Mouse (Mus musculus) limb, embryonic 12.5 days (tissue): ENCODE measurements at regions not wholly inside any gene's neighbourhood (a gene's known extent, or its start where the extent isn't known, plus 50 kb on each side); places are given as distances from the start of the nearest gene placed in this dataset.

ENCODE experiments used
- ATAC-seq: fragments of 200-750 bp; cut with Nextera tagmentation; 2 replicates; pipeline ENCODE4 v1.8.0; 2017; ENCODE audit warnings: low read depth, moderate TSS enrichment; ENCODE audit not compliant: insufficient number of reproducible peaks, insufficient read depth, low FRiP score, low TSS enrichment
- H3K27ac ChIP-seq: fragments of 300-500 bp; sonication (generic); 2 replicates; pipeline ENCODE4 v1.5.1; 2016; ENCODE audit warnings: mild to moderate bottlenecking, moderate library complexity
- H3K27me3 ChIP-seq: fragments of 300-500 bp; sonication (generic); 2 replicates; pipeline ENCODE4 v1.6.1; 2016; ENCODE audit warnings: mild to moderate bottlenecking, moderate library complexity
- H3K36me3 ChIP-seq: fragments of 300-500 bp; sonication (generic); 2 replicates; pipeline ENCODE4 v1.6.1; 2016; ENCODE audit warnings: mild to moderate bottlenecking, moderate library complexity
- H3K4me1 ChIP-seq: fragments of 300-500 bp; sonication (generic); replicated peaks from 2 replicates; pipeline ENCODE4 v1.6.1; 2016
- H3K4me2 ChIP-seq: fragments of 300-500 bp; sonication (generic); 2 replicates; pipeline ENCODE4 v1.6.1; 2016; ENCODE audit warnings: mild to moderate bottlenecking, moderate library complexity
- H3K4me3 ChIP-seq: fragments of 300-500 bp; sonication (generic); replicated peaks from 2 replicates; pipeline ENCODE4 v1.5.1; 2016; ENCODE audit warnings: mild to moderate bottlenecking
- H3K9ac ChIP-seq: fragments of 300-500 bp; sonication (generic); replicated peaks from 2 replicates; pipeline ENCODE4 v1.6.1; 2016; ENCODE audit warnings: mild to moderate bottlenecking, moderate library complexity
- H3K9me3 ChIP-seq: fragments of 300-500 bp; sonication (generic); 2 replicates; pipeline ENCODE4 v1.6.1; 2016; ENCODE audit warnings: mild to moderate bottlenecking, moderate library complexity
- WGBS: fragments of 180-500 bp; shearing (Covaris S2); methylation state at CpG from one replicate; pipeline ENCODE4 v1.1.7; 2016; 5-methylcytosine and 5-hydroxymethylcytosine counted together

DNA sequence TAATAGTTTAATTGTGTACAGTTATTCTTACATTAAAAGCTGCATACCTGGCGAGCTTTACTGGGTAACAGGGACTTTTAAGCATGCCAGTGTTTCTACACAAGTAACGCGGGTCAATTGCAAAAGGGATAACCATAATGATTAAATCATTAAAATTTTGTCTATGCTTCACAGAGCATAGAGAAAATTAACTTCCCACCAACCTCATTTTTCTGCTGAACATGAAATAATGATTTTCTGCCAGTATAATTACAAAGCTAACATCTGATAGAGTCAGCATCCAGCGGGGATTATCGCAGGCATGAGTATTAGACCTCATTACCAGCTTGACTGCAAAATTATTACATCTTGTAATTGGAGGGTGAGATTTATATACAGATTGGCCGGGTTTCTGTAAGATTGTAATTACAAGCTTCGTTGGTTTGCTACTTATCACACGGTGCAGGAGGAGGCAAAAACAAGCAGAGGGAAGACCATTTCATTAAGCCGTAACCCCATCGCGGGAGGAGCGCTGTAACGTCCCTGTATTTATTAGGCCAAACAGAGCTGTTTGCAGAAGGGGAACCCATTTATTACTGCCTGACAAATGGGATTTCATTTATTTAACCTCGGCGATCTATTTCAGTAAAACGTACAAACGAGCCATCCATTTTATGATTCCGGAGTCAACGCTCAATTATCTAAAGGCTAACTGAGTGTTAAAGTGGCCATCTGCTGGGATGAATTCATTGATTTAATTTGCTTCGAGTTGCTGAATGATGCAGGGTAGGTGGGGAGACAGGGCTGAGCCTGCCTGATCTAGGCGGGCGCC is 143.3 kb upstream of the Irx4 start:
- H3K9ac ChIP-seq = no peak overlapping the region
- WGBS = 38% methylated on average over 22 of the region's 22 CpGs
- no peak for ATAC-seq
- peaks cover 27% of the 10 kb centered on the region for H3K27me3 ChIP-seq
- no peaks in the 10 kb centered on the region for H3K36me3 ChIP-seq
- H3K9me3 ChIP-seq = no peaks in the 10 kb centered on the region
- no peak overlapping the region for H3K27ac ChIP-seq
- 0 out of 2 replicates have a peak overlapping the region, but pooled peaks have one; percentile 13 for H3K4me3 ChIP-seq
- H3K4me2 ChIP-seq = peak overlapping the region; percentile 43
- H3K4me1 ChIP-seq = peaks cover 9% of the 10 kb centered on the region

DNA sequence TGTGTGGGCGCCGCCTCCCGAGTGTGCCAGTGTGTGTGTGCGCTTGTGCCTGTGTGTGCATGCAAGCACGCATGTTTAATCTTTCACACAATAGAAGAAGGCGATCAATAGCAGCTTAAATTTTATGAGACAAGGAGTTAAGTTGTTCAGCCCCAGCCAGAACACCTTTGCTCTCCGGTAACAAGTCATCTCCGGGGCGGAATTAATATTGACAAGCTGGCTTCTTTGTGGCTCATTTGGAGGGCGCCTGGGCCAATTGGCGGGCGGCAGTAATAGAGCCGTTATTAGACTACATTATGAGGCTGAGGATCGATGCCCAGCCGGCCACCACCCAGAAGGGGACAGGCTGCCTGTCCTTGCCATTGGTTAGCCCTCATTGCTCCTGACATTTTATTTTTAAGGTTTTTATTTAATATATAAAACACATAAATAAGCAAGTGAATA is 142.6 kb upstream of the Irx4 start:
- Histone ChIP-seq H3K27me3 (peaks cover 27% of the 10 kb centered on the region), H3K4me1 (peaks cover 9% of the 10 kb centered on the region), H3K4me2 (peak overlapping the region; percentile 43), H3K9ac (no peak overlapping the region), H3K36me3 (no peaks in the 10 kb centered on the region), H3K9me3 (no peaks in the 10 kb centered on the region), H3K27ac (no peak overlapping the region), H3K4me3 (0 out of 2 replicates have a peak overlapping the region, but pooled peaks have one; percentile 13)
- ATAC-seq = no peak
- 55% methylated on average over 15 of the region's 15 CpGs for WGBS

DNA sequence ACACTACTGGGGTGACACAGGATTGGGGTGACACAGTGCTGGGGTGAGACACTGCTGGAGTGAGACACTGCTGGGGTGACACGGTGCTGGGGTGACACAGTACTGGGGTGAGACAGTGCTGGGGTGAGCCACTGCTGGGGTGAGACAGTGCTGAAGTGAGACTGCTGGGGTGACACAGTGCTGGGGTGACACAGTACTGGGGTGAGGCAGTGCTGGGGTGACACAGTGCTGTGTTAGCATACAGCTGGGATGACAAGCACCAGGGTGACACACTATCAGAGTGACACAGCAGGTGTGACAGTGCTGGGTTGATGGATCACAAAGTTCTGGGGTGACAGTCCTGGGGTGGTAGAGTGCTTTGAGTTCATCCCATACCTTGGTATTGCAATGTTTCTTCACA is 137.3 kb upstream of the Irx4 start:
- H3K9ac ChIP-seq = no peak overlapping the region
- ATAC-seq = peak; percentile 52; the same call in 1 of the 2 replicates
- no peak overlapping the region for H3K27ac ChIP-seq
- no peak overlapping the region for H3K4me3 ChIP-seq
- peaks cover 10% of the 10 kb centered on the region; the same call in 1 of the 2 replicates for H3K27me3 ChIP-seq
- no peak overlapping the region for H3K4me2 ChIP-seq
- peaks cover under 1% of the 10 kb centered on the region; the same call in 1 of the 2 replicates for H3K4me1 ChIP-seq
- H3K36me3 ChIP-seq = no peaks in the 10 kb centered on the region
- H3K9me3 ChIP-seq = no peaks in the 10 kb centered on the region
- WGBS = 89% methylated on average over 1 of the region's 1 CpGs

DNA sequence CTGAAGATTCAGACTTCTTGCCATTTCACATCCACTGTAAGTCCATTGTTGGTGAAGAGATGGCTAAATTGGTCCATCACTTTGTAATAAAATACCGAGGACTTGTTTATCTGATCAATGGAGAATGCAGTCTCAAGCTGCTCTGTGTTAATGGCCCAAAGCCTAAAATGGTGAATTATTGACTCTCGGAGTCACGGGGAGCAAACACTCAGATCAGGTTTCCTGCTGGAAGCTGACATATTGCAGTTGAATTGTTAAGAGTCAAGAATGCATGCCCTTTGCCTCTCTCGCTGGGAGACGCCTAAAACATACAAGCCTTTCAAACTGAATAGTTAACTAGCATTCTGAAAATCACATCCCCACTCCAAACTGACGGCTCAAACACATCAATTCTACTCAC is 129.0 kb upstream of the Irx4 start:
- WGBS = 48% methylated on average over 6 of the region's 6 CpGs
- Histone ChIP-seq H3K27me3 (peaks cover 3% of the 10 kb centered on the region; the same call in 1 of the 2 replicates), H3K9me3 (no peaks in the 10 kb centered on the region), H3K4me3 (no peak overlapping the region), H3K9ac (no peak overlapping the region), H3K36me3 (no peaks in the 10 kb centered on the region), H3K4me2 (no peak overlapping the region), H3K27ac (no peak overlapping the region), H3K4me1 (no peaks in the 10 kb centered on the region)
- ATAC-seq = no peak

DNA sequence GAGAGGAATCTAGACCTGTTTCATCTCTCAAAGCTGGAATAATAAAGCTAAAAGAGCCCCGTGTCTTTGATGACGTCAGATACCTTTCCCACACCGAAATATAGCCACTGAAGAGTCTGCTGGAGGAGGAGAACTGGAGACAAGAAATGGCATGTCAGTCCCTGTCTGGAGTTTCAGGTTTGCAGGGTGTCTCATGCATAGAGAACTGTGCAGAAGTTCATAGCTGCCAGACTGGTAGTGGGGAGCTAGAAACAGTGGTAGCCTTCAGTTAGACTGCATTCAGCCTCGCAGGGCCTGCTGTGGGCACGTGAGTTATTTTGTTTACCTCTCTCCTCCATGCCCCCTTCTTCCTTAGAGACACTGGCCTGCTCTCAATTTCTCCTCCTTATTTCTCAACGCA is 127.5 kb upstream of the Irx4 start:
- Histone ChIP-seq H3K4me3 (no peak overlapping the region), H3K9me3 (no peaks in the 10 kb centered on the region), H3K27me3 (peaks cover 3% of the 10 kb centered on the region; the same call in 1 of the 2 replicates), H3K4me2 (no peak overlapping the region), H3K4me1 (no peaks in the 10 kb centered on the region), H3K27ac (no peak overlapping the region), H3K9ac (no peak overlapping the region), H3K36me3 (no peaks in the 10 kb centered on the region)
- 71% methylated on average over 6 of the region's 6 CpGs for WGBS
- ATAC-seq = no peak

DNA sequence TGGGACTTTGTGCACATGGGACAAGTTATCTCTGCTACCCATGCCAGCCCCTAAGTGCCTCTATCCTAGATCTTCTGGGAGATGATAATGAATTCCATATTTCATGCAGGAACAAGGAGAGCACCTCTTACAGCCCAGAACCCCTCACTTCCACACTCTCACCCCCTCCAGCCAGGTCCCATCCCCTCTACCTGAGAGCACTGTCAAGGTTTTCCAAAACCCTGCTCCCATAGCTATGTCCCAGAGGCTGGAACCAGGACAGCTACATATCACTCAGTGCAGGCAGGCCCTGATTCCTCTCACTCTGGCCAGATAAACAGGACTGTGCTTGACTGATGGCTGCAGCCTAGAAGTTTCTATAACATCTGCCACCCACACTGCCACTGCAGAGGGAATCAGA is 125.3 kb upstream of the Irx4 start:
- no peaks in the 10 kb centered on the region for H3K9me3 ChIP-seq
- no peak overlapping the region for H3K4me2 ChIP-seq
- H3K27ac ChIP-seq = no peak overlapping the region
- no peaks in the 10 kb centered on the region for H3K4me1 ChIP-seq
- peaks cover 3% of the 10 kb centered on the region; the same call in 1 of the 2 replicates for H3K27me3 ChIP-seq
- no peaks in the 10 kb centered on the region for H3K36me3 ChIP-seq
- no peak overlapping the region for H3K9ac ChIP-seq
- no peak for ATAC-seq
- no peak overlapping the region for H3K4me3 ChIP-seq

DNA sequence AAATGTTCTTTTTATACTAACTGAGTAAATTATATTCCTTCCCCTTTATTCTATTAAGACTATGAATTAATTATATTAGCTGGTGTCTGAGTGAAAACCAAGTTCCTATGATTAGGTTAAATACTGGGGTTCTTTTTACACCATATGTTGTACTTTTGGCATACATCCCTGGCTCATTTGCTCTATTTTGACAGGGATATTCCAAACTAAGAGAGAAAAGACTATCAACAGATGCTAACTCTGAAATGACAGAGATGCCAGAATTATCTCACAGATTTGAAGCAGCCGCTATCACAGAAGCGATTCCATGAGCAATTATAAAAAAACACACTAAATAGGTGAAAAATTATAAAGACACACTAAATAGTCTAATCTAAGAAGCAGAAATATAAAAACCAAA is 119.0 kb upstream of the Irx4 start:
- no peak overlapping the region for H3K9ac ChIP-seq
- peaks cover 4% of the 10 kb centered on the region; the same call in 1 of the 2 replicates for H3K9me3 ChIP-seq
- H3K4me3 ChIP-seq = no peak overlapping the region
- no peak overlapping the region for H3K27ac ChIP-seq
- ATAC-seq = no peak
- no peaks in the 10 kb centered on the region for H3K4me1 ChIP-seq
- no peaks in the 10 kb centered on the region for H3K36me3 ChIP-seq
- H3K4me2 ChIP-seq = no peak overlapping the region
- 96% methylated on average over 2 of the region's 2 CpGs for WGBS
- no peaks in the 10 kb centered on the region for H3K27me3 ChIP-seq

DNA sequence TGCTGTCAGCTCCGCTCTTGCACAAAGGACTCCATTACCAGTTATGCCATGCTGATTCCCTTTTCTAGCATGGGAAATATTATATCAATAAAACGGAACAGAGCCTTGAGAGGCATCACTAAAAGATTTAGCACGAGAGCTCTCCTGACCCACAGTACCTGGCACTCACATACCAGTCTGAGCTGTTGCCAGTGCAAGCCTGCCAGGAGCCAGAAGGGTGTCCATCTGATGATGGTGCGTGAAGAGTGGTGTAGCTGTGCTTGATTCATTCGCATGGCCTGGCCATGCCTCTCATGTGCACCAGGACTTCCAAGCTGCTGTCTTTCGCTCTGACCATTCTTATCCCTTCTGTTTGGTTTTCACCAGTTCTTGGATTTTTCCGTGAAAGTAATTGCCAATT is 102.3 kb upstream of the Irx4 start:
- no peaks in the 10 kb centered on the region for H3K9me3 ChIP-seq
- H3K9ac ChIP-seq = no peak overlapping the region
- peaks cover 10% of the 10 kb centered on the region for H3K27me3 ChIP-seq
- no peak for ATAC-seq
- 0 out of 2 replicates have a peak, but pooled peaks cover 5% of the 10 kb centered on the region for H3K4me1 ChIP-seq
- WGBS = 77% methylated on average over 7 of the region's 7 CpGs
- H3K4me3 ChIP-seq = no peak overlapping the region
- H3K36me3 ChIP-seq = no peaks in the 10 kb centered on the region
- H3K4me2 ChIP-seq = no peak overlapping the region
- H3K27ac ChIP-seq = no peak overlapping the region

DNA sequence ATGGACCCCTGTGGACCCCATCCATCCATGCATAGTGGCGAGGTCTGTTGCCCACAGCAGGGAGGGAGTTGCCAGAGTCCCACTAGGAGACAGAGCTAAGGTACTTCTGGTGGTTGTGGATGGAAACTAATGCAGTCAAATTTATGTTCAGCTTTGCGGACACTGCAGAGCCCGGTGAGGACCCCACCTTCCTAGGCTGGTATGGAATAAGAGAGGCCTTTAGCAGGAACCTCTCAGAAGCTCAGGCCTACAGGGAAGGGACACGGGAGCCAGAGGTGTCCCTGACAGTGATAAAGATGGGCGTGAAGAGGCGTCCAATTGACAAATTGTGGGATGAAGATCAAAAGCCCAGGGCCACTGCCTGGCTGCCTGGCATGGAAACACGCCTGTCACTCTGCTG is 100.8 kb upstream of the Irx4 start:
- H3K4me2 ChIP-seq = peak overlapping the region; percentile 55
- no peak overlapping the region for H3K4me3 ChIP-seq

DNA sequence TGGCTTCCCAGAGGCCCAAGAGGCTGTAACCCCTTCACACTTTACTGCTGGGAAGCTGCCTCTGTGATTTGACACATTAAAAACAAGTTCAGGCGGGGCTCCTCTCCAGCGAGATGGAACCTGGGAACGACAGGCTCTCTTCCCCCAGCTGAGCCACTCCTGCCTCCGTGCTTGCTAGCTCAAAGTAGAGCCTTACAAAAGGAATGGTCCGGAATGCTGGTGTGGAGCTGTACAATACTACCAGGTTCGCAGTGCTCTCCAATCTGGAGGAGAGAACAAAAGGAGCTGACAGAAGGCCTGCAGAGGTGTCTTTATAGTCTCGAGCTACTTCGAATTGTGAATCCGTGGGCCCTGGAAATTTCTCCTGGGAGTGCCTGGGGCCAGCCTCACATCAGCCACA is 100.4 kb upstream of the Irx4 start:
- H3K9ac ChIP-seq = peak overlapping the region; percentile 32
- WGBS = 7% methylated on average over 9 of the region's 9 CpGs
- peak; percentile 15; the same call in 1 of the 2 replicates for ATAC-seq

More for the DNA sequence above, 100.8 kb upstream of the Irx4 start:
- 0 out of 2 replicates have a peak, but pooled peaks cover 5% of the 10 kb centered on the region for H3K4me1 ChIP-seq
- no peak for ATAC-seq
- H3K36me3 ChIP-seq = no peaks in the 10 kb centered on the region
- WGBS = 21% methylated on average over 7 of the region's 7 CpGs
- no peaks in the 10 kb centered on the region for H3K9me3 ChIP-seq
- peaks cover 10% of the 10 kb centered on the region for H3K27me3 ChIP-seq
- H3K27ac ChIP-seq = no peak overlapping the region
- H3K9ac ChIP-seq = no peak overlapping the region

DNA sequence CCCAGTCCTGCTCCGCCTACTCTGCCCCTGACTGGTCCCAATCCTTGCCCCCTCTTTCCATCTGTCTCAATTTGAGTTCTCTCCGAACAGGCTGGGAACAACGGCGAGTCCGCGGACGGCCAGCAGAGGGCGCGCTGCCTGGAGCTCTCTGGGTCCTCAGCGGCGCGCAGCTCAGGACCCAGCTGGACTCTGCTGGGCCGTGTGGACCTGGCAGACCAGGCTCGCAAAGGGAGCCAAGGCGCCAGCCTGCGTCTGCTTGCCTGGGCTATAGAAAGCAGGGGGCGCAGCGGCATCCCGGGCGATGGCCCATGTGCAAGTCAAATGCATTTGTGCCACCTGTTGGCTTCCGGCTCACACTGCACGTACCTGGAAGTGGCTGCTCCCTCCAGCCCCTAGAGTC is 100.0 kb upstream of the Irx4 start:
- H3K9ac ChIP-seq = peak overlapping the region; percentile 32
- peak; percentile 95 for ATAC-seq
- H3K4me1 ChIP-seq = 0 out of 2 replicates have a peak, but pooled peaks cover 5% of the 10 kb centered on the region

More for the DNA sequence above, 100.4 kb upstream of the Irx4 start:
- H3K27me3 ChIP-seq = peaks cover 10% of the 10 kb centered on the region
- H3K36me3 ChIP-seq = no peaks in the 10 kb centered on the region
- H3K9me3 ChIP-seq = no peaks in the 10 kb centered on the region
- H3K27ac ChIP-seq = no peak overlapping the region
- H3K4me1 ChIP-seq = 0 out of 2 replicates have a peak, but pooled peaks cover 5% of the 10 kb centered on the region
- peak overlapping the region; percentile 55 for H3K4me2 ChIP-seq
- peak overlapping the region; percentile 25 for H3K4me3 ChIP-seq

More for the DNA sequence above, 100.0 kb upstream of the Irx4 start:
- Histone ChIP-seq H3K4me2 (peak overlapping the region; percentile 55), H3K9me3 (no peaks in the 10 kb centered on the region), H3K27ac (no peak overlapping the region), H3K36me3 (no peaks in the 10 kb centered on the region), H3K4me3 (peak overlapping the region; percentile 25), H3K27me3 (peaks cover 10% of the 10 kb centered on the region)
- under 1% methylated on average over 22 of the region's 22 CpGs for WGBS
